Mouse (Mus musculus) olfactory bulb, adult 2 months (tissue): Measurements from ENCODE around the gene Aldh3b3.

Experiments used
- CTCF ChIP-seq: fragments of 200-500 bp; IDR thresholded peaks from 2 replicates; pipeline ENCODE4 v1.5.1; 2012; ENCODE audit warnings: low read depth, mild to moderate bottlenecking, low read length, moderate library complexity; ENCODE audit not compliant: insufficient read depth
- POLR2A ChIP-seq: fragments of 200-500 bp; IDR thresholded peaks from 2 replicates; pipeline ENCODE4 v1.6.1; 2012; ENCODE audit warnings: mild to moderate bottlenecking, low read depth, low read length, moderate library complexity; ENCODE audit not compliant: insufficient read depth

- TF ChIP-seq CTCF (no peak), POLR2A (0 out of 2 replicates have a peak, but pooled peaks have one; percentile 14)
Observed at GRCm38 (mm10) chr19:3935896-3936850, 22.3 kb upstream of the Aldh3b3 start.
